Comparison of ENCODE assay signal across 7 mouse cellular contexts in genomic region chr19:5085145-5085863, GRCm38 (mm10). TPM values are rescaled to one million over a fixed set of nuclear protein-coding genes. Genes with fewer than 3 reads are reported as not detected.
DNase-seq lines count a peak whose midpoint lies in the region; ATAC-seq and TF ChIP-seq lines count a peak whose summit lies in the region.

Gene Tmem151a (minus strand): TSS chr19:5085531.

- peaks cover 62% of the 10 kb centered on the region for H3K27me3 ChIP-seq in hindbrain, embryonic 13.5 days
- peaks cover 64% of the 10 kb centered on the region for H3K27me3 ChIP-seq in midbrain, embryonic 12.5 days

- H3K27ac ChIP-seq in hindbrain, embryonic 13.5 days = no peak within 1 kb of the TSS
- H3K27ac ChIP-seq in left cerebral cortex, adult 2 months = peak within 1 kb of the TSS; percentile 100
- H3K27ac ChIP-seq in midbrain, embryonic 12.5 days (replicated peaks) = no peak within 1 kb of the TSS

- intact Hi-C loops in left cerebral cortex, adult 2 months (cut with DNase I) = loop anchor here (2.0 kb wide), 1 partner anchor 35 kb away; the partner anchor contains the start of gene Rin1

- H3K4me2 ChIP-seq in hindbrain, embryonic 13.5 days = peak within 1 kb of the TSS; percentile 79
- peak within 1 kb of the TSS; percentile 72 for H3K4me2 ChIP-seq in midbrain, embryonic 12.5 days (replicated peaks)

- peak within 1 kb of the TSS; percentile 55 for H3K4me3 ChIP-seq in hindbrain, embryonic 13.5 days
- peak within 1 kb of the TSS; percentile 69 for H3K4me3 ChIP-seq in left cerebral cortex, adult 2 months
- peak within 1 kb of the TSS; percentile 47 for H3K4me3 ChIP-seq in midbrain, embryonic 12.5 days

- H3K4me1 ChIP-seq in hindbrain, embryonic 13.5 days (replicated peaks) = peaks cover 33% of the 10 kb centered on the region
- H3K4me1 ChIP-seq in midbrain, embryonic 12.5 days = peaks cover 27% of the 10 kb centered on the region

- TF ChIP-seq CTCF in left cerebral cortex, adult 2 months (IDR thresholded peaks at IDR 0.05) = no peak

- H3K9me3 ChIP-seq in hindbrain, embryonic 13.5 days = no peaks in the 10 kb centered on the region
- no peaks in the 10 kb centered on the region for H3K9me3 ChIP-seq in midbrain, embryonic 12.5 days

- DNase-seq in 3134 (ENCODE audit: extremely low read depth, insufficient read length, low spot score) = peak; percentile 70
- peak; percentile 36 for DNase-seq in CD4-positive helper T cell, adult 2 months (ENCODE audit: low read depth, low spot score)
- DNase-seq in cerebellum, postnatal 25 days = peak; percentile 79 to 88
- peak in 1 of 2 experiments; percentile 71 for DNase-seq in left cerebral cortex, adult 2 months (ENCODE audit: extremely low spot score in 1 of 2, low spot score in 2 of 2)
- no peak for DNase-seq in thymus, postnatal 4 days

- no peak for ATAC-seq in hindbrain, embryonic 13.5 days (ENCODE audit: low FRiP score)
- no peak for ATAC-seq in midbrain, embryonic 12.5 days (ENCODE audit: low FRiP score, low read depth)

- WGBS in hindbrain, embryonic 13.5 days = under 1% methylated on average over 57 of the region's 69 CpGs
- under 1% methylated on average over 69 of the region's 69 CpGs for whole genome bisulfite sequencing in midbrain, embryonic 12.5 days

- peak within 1 kb of the TSS; percentile 75 for H3K9ac ChIP-seq in hindbrain, embryonic 13.5 days
- peak within 1 kb of the TSS; percentile 56 for H3K9ac ChIP-seq in midbrain, embryonic 12.5 days (replicated peaks)

- H3K36me3 ChIP-seq in hindbrain, embryonic 13.5 days = peaks cover 7% of the 10 kb centered on the region
- peaks cover 1% of the 10 kb centered on the region; the same call in 1 of the 2 replicates for H3K36me3 ChIP-seq in midbrain, embryonic 12.5 days

RNA-seq across cellular contexts. Expression of gene Tmem151a, which starts in this region (rescaled TPM):
- 6.2 and 8.4 TPM in 2 replicates for polyA plus RNA-seq in hindbrain, embryonic 13.5 days (2015; fragmentation: Nextera tagmentation; extraction: Ambion mirVana)
- 100 to 1,000 TPM; 154 to 156 TPM for total RNA-seq in left cerebral cortex, adult 2 months (2021)
- 0.94 and 2.0 TPM in 2 replicates for polyA plus RNA-seq in midbrain, embryonic 12.5 days (2016; fragmentation: Nextera tagmentation; extraction: Ambion mirVana)
